ENCODE assay signal across 11 mouse cellular contexts in the genomic region with DNA sequence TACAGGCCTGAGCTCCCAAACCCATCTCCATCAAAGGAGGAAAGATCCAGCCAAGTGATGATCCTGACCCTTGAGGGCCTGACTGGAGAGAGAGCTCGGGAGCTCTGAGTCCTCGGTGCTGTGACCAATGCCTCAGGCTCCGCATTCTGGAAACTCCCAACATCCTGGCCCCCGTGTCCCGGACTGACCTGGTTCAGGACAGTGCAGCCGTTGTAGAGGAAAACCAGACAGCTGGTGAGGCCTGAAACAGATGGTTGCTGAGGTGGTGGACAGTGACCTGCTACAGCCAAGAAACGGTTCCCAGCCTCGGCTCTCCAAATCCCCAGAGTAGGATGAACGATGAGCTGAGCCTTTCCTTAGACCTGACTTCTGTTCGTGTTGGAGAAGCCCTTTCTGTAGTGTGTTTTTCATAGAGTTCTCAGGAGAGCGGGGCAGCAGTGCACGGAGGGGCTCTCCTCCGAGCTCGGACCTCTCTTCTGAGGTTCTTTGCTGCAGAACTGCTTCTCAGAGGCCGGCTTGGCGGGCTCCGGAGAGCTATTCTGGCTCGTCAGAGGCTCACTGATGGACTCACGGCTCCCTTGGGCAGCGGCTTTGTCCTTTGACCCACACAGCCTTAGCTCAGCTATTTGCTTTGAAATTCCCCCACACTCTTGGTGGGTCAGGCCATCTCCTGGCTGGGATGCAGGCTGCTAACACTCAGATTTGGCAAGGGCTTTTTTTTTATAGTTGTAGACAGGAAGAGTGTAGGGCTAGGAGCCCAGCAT. TPM values are rescaled to one million over a fixed set of nuclear protein-coding genes. Genes with fewer than 3 reads are reported as not detected.
A peak's percentile ranks its signal among the peaks of the same experiment; 100 is the strongest.
DNase-seq lines count a peak whose midpoint lies in the region; ATAC-seq and TF ChIP-seq lines count a peak whose summit lies in the region.
"Had no signal": no experiment of that assay in that cellular context is flagged by ENCODE, and none has a peak within 500 bp of the region (broad histone marks: within the 10 kb centered on the region; RNA-seq: fewer than 3 reads in every experiment).

No protein-coding gene starts in this region.

- H3K4me3 ChIP-seq in heart, embryonic 10.5 days, result no peak overlapping the region
- no peak overlapping the region for H3K4me3 ChIP-seq in heart, embryonic 12.5 days
- H3K4me3 ChIP-seq in thymus, adult 2 months (ENCODE audit: control insufficient read depth, insufficient read depth, low read length), result no peak overlapping the region
- H3K4me3 ChIP-seq in neural tube, embryonic 15.5 days (replicated peaks), result no peak overlapping the region
- H3K4me3 ChIP-seq: stomach, embryonic 15.5 days had no signal

- peaks cover 64% of the 10 kb centered on the region for H3K4me1 ChIP-seq in heart, embryonic 10.5 days
- H3K4me1 ChIP-seq in heart, embryonic 12.5 days (replicated peaks), result peaks cover 51% of the 10 kb centered on the region
- H3K4me1 ChIP-seq in thymus, adult 2 months (replicated peaks; ENCODE audit: control insufficient read depth, insufficient read depth, low read length), result peaks cover 41% of the 10 kb centered on the region
- peaks cover 42% of the 10 kb centered on the region for H3K4me1 ChIP-seq in neural tube, embryonic 15.5 days

- intact Hi-C loops in left cerebral cortex, postnatal 4 days (cut with DNase I), result no loop called here

- H3K9ac ChIP-seq in heart, embryonic 12.5 days, result no peak overlapping the region
- H3K9ac ChIP-seq in neural tube, embryonic 15.5 days (replicated peaks), result no peak overlapping the region
- H3K9ac ChIP-seq: stomach, embryonic 15.5 days had no signal

- WGBS in heart, embryonic 10.5 days, result 73% methylated on average over 20 of the region's 20 CpGs
- WGBS in heart, embryonic 12.5 days, result 74% methylated on average over 20 of the region's 20 CpGs
- WGBS in thymus, adult 2 months, result 93% methylated on average over 20 of the region's 20 CpGs
- WGBS in neural tube, embryonic 15.5 days, result 79% methylated on average over 20 of the region's 20 CpGs

- no peak for TF ChIP-seq POLR2A in thymus, adult 2 months (IDR thresholded peaks at IDR 0.05; ENCODE audit: control insufficient read depth, extremely low read depth, insufficient read depth, low read length, poor library complexity)

- no peak for ATAC-seq in heart, embryonic 12.5 days (ENCODE audit: insufficient number of reproducible peaks, low FRiP score)
- no peak for ATAC-seq in neural tube, embryonic 15.5 days (ENCODE audit: low FRiP score)

- no peaks in the 10 kb centered on the region for H3K9me3 ChIP-seq in heart, embryonic 10.5 days
- no peaks in the 10 kb centered on the region for H3K9me3 ChIP-seq in heart, embryonic 12.5 days (replicated peaks)
- no peaks in the 10 kb centered on the region for H3K9me3 ChIP-seq in neural tube, embryonic 15.5 days (replicated peaks)
- H3K9me3 ChIP-seq: stomach, embryonic 15.5 days had no signal

- no peak for TF ChIP-seq CTCF in thymus, adult 2 months (IDR thresholded peaks at IDR 0.05; ENCODE audit: borderline replicate concordance, control insufficient read depth, extremely low read depth, insufficient read depth, low read length, poor library complexity)

- peak overlapping the region; percentile 59; the same call in 1 of the 2 replicates for H3K27ac ChIP-seq in heart, embryonic 10.5 days
- H3K27ac ChIP-seq in heart, embryonic 12.5 days (ENCODE audit: poor library complexity, severe bottlenecking), result no peak overlapping the region
- 0 out of 2 replicates have a peak overlapping the region, but pooled peaks have one; percentile 9 for H3K27ac ChIP-seq in thymus, adult 2 months (ENCODE audit: control insufficient read depth, insufficient read depth, low read length)
- no peak overlapping the region for H3K27ac ChIP-seq in neural tube, embryonic 15.5 days (replicated peaks)
- H3K27ac ChIP-seq: stomach, embryonic 15.5 days had no signal

- no peak for DNase-seq in heart, embryonic 10.5 days (ENCODE audit: low spot score)
- DNase-seq in thymus, adult 2 months, result no peak
- no peak for DNase-seq in thymus, adult 18-20 months
- DNase-seq in heart, postnatal 4 days, result peak; percentile 66
- DNase-seq in thymus, postnatal 25 days, result no peak
- no peak for DNase-seq in left cerebral cortex, postnatal 4 days
- DNase-seq: adrenal gland, adult 8-10 months had no signal

- peaks cover 68% of the 10 kb centered on the region for H3K36me3 ChIP-seq in heart, embryonic 10.5 days
- H3K36me3 ChIP-seq in heart, embryonic 12.5 days, result peaks cover 61% of the 10 kb centered on the region
- peaks cover 3% of the 10 kb centered on the region for H3K36me3 ChIP-seq in thymus, adult 2 months (ENCODE audit: control insufficient read depth, insufficient read depth, low read length)
- H3K36me3 ChIP-seq in neural tube, embryonic 15.5 days, result peaks cover 59% of the 10 kb centered on the region

- H3K27me3 ChIP-seq in heart, embryonic 10.5 days (ENCODE audit: insufficient read depth, poor library complexity, severe bottlenecking), result no peaks in the 10 kb centered on the region
- no peaks in the 10 kb centered on the region for H3K27me3 ChIP-seq in heart, embryonic 12.5 days (replicated peaks)
- no peaks in the 10 kb centered on the region for H3K27me3 ChIP-seq in thymus, adult 2 months (ENCODE audit: control insufficient read depth, insufficient read depth, low read length)
- no peaks in the 10 kb centered on the region for H3K27me3 ChIP-seq in neural tube, embryonic 15.5 days (replicated peaks)
- H3K27me3 ChIP-seq: stomach, embryonic 15.5 days had no signal

- no peak overlapping the region for H3K4me2 ChIP-seq in heart, embryonic 12.5 days
- no peak overlapping the region for H3K4me2 ChIP-seq in neural tube, embryonic 15.5 days
- H3K4me2 ChIP-seq: stomach, embryonic 15.5 days had no signal

RNA-seq across cellular contexts. Expression of gene B230217C12Rik, which starts 17.6 kb away (rescaled TPM):
- polyA plus RNA-seq in heart, embryonic 10.5 days (2016; fragmentation: Nextera tagmentation; extraction: Ambion mirVana), result 9.2 and 9.6 TPM in 2 replicates
- polyA plus RNA-seq in heart, embryonic 12.5 days (2016; fragmentation: Nextera tagmentation; extraction: Ambion mirVana), result 6.9 and 7.4 TPM in 2 replicates
- polyA plus RNA-seq in thymus, adult 2 months (2012; rRNA removed), result 4.7 and 6.2 TPM in 2 replicates
- under 1 TPM; 0.77 to 0.79 TPM for total RNA-seq in heart, postnatal 4 days (2021)
- 41.8 and 47.2 TPM in 2 replicates for polyA plus RNA-seq in neural tube, embryonic 15.5 days (2015; fragmentation: Nextera tagmentation; extraction: Ambion mirVana)
- total RNA-seq in left cerebral cortex, postnatal 4 days (2021), result 10 to 100 TPM; 27.1 to 29.0 TPM

RNA-seq across cellular contexts. Expression of gene Lasp1, which starts 24.2 kb away (rescaled TPM):
- 50.8 and 65.1 TPM in 2 replicates for polyA plus RNA-seq in heart, embryonic 10.5 days (2016; fragmentation: Nextera tagmentation; extraction: Ambion mirVana)
- 46.9 and 49.5 TPM in 2 replicates for polyA plus RNA-seq in heart, embryonic 12.5 days (2016; fragmentation: Nextera tagmentation; extraction: Ambion mirVana)
- polyA plus RNA-seq in thymus, adult 2 months (2012; rRNA removed), result 167 and 178 TPM in 2 replicates
- total RNA-seq in heart, postnatal 4 days (2021), result 10 to 100 TPM; 73.3 to 74.4 TPM
- polyA plus RNA-seq in neural tube, embryonic 15.5 days (2015; fragmentation: Nextera tagmentation; extraction: Ambion mirVana), result 136 and 143 TPM in 2 replicates
- total RNA-seq in left cerebral cortex, postnatal 4 days (2021), result 100 to 1,000 TPM; 190 to 199 TPM

RNA-seq across cellular contexts. Expression of gene Rpl23, which starts 40.8 kb away (rescaled TPM):
- polyA plus RNA-seq in heart, embryonic 10.5 days (2016; fragmentation: Nextera tagmentation; extraction: Ambion mirVana), result 387 and 414 TPM in 2 replicates
- 404 and 410 TPM in 2 replicates for polyA plus RNA-seq in heart, embryonic 12.5 days (2016; fragmentation: Nextera tagmentation; extraction: Ambion mirVana)
- polyA plus RNA-seq in thymus, adult 2 months (2012; rRNA removed), result 140 and 154 TPM in 2 replicates
- total RNA-seq in heart, postnatal 4 days (2021), result 100 to 1,000 TPM; 738 to 764 TPM
- polyA plus RNA-seq in neural tube, embryonic 15.5 days (2015; fragmentation: Nextera tagmentation; extraction: Ambion mirVana), result 314 and 372 TPM in 2 replicates
- total RNA-seq in left cerebral cortex, postnatal 4 days (2021), result 100 to 1,000 TPM; 614 to 660 TPM

RNA-seq across cellular contexts. Expression of gene 1700001P01Rik, which starts 47.3 kb away (rescaled TPM):
- polyA plus RNA-seq in heart, embryonic 10.5 days (2016; fragmentation: Nextera tagmentation; extraction: Ambion mirVana), result 0.30 TPM in 1 of 2 replicates, not detected in the other
- polyA plus RNA-seq in heart, embryonic 12.5 days (2016; fragmentation: Nextera tagmentation; extraction: Ambion mirVana), result not detected in 2 replicates
- 0.38 and 0.50 TPM in 2 replicates for polyA plus RNA-seq in thymus, adult 2 months (2012; rRNA removed)
- total RNA-seq in heart, postnatal 4 days (2021), result under 1 TPM in 1 of 2 experiments, not detected in 1; 0.45 TPM
- polyA plus RNA-seq in neural tube, embryonic 15.5 days (2015; fragmentation: Nextera tagmentation; extraction: Ambion mirVana), result 0.63 and 0.88 TPM in 2 replicates
- total RNA-seq in left cerebral cortex, postnatal 4 days (2021), result 1 to 10 TPM in 1 of 2 experiments, not detected in 1; 2.0 TPM
- total RNA-seq: gastrocnemius, postnatal 36 days had no signal

RNA-seq across cellular contexts. Expression of gene Cwc25, which starts 56.7 kb away (rescaled TPM):
- polyA plus RNA-seq in heart, embryonic 10.5 days (2016; fragmentation: Nextera tagmentation; extraction: Ambion mirVana), result 11.6 and 17.0 TPM in 2 replicates
- polyA plus RNA-seq in heart, embryonic 12.5 days (2016; fragmentation: Nextera tagmentation; extraction: Ambion mirVana), result 10.9 and 11.4 TPM in 2 replicates
- 14.9 and 16.6 TPM in 2 replicates for polyA plus RNA-seq in thymus, adult 2 months (2012; rRNA removed)
- 10 to 100 TPM; 10.8 to 11.7 TPM for total RNA-seq in heart, postnatal 4 days (2021)
- 16.2 and 16.4 TPM in 2 replicates for polyA plus RNA-seq in neural tube, embryonic 15.5 days (2015; fragmentation: Nextera tagmentation; extraction: Ambion mirVana)
- total RNA-seq in left cerebral cortex, postnatal 4 days (2021), result 10 to 100 TPM; 17.6 to 20.4 TPM

Comparison
In these comparisons a context has a peak if more than half of its experiments do, and no peak if none do; other contexts are left out.
1. H3K27ac ChIP-seq: peak in heart, embryonic 10.5 days (single experiment) and thymus, adult 2 months (single experiment); none in heart, embryonic 12.5 days (single experiment) and neural tube, embryonic 15.5 days (single experiment).